Mouse (Mus musculus): ENCODE measurements around the gene Txnrd2.

Gene Txnrd2

GRCm38 (mm10) chr16:18426215-18426791, at the start of gene Txnrd2:
Txnrd2 (plus strand) TSS chr16:18426384.
- DNase-seq, result peak; percentile 74 to 87

- DNase-seq, result peak; percentile 74 to 77
Measured at GRCm38 (mm10) chr16:18377203-18377602, 49.0 kb upstream of the Txnrd2 start.

DNA sequence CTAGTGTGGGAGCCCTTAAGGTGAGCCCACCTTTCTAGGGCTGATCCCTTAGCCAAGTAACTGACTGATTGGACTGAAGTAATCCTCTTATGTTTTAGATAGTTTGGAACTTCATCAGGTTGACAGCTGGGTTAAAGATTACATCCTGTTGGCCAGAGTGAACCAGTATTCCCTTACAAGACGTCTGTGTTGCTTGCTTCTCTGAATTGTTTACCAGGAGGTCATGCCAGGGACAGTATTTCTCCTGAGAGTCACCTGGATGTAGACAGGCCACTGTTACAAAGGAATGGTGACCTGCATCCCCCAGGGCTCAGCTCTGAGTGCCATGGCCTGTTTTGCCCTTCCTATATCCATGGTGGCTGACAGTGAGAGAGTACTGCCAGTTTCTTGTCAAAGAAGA, 47.7 kb upstream of the Txnrd2 start:
- peak in 1 of 2 experiments; percentile 62 for DNase-seq

DNA sequence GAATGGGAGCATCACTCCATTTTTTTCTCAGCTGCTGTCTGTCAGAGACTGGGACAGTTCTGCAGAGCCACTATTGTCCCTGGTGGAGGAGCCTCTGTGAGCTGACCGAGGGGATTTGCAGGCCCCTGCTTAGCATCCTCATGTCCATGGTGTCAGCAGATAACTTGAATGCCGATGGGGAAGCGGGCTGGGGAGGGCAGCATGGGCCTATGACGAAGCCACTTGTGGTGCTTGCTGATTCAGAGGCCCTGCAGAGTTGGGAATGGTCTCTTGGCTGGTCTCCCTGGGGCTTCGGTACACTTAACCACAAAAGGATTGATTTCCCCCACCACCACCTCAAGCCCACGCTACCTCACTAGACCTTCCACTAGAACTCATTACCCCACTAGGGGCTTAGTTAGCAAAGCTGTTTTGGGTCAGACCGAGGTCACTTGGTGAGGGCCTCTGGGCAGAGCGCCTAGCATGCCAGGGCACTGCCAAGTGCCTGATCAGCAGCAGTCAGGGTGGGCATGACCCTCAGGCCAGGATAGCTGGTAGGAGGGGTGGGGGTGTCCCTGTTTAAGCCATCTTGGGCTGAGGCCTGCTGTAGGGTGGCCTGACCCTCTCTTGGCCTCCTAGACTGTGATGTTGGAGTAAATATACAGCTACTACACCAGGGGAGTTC, 46.7 kb upstream of the Txnrd2 start:
- DNase-seq, result peak; percentile 65 to 68

DNA sequence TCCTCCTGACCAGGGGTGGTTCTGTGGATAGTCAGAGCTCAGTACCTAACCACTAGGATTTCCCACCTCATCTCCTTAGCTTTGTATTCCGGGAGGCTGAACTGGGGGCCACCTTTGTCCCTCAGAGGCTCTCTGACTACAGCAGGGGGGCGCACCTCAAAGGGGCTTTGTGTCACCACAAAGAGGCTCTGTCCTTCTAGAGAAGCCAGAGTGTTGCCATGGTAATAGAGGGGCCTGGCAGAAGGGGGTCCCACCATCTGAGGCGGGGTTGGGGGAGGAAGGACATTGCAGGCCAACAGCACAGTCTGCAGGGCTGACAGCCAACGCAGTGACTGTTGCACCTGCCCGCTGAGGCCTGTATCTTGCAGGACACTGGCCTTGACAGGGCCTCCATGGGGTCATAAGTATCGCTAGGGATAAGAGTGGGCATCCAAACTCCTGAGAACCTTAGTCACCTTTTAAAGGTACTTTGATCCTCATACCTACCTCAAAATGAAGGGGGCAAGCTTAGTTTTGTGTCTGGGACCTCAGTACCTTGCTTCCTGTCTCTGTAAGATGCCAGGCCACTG, 45.6 kb upstream of the Txnrd2 start:
- no peak for DNase-seq

DNA sequence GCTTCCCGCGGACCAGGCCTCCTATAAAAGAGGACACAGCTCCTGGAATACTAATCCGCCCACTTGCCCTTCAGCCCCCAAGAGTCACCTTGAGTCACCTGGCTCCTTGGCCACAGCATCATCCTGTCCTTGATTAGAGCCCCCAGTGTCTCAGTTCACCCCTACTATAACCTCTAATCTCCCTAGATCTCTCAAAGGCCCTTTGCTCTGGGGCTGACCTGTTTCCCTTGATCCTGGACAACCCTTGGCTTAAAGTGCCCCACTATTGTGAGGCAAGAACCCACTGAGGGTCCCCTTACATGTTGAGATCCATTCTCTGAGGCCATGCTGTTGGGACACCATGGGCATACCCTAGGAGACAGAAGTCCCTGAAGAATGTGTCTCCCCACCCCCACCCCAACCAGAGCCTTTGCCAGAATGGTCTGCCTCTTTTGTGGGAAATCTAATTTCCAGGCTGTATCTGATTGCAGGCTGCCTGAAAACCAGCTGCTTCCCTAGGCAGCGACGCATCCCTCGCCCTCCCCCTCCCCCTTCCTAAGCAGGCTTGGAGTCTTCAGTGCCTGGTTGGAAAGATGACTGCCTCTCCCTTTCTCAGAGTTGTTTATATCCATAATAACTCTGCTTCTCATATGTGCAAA, 44.4 kb upstream of the Txnrd2 start:
- peak in 1 of 2 experiments; percentile 14 for DNase-seq

- peak; percentile 56 to 57 for DNase-seq
Measured at GRCm38 (mm10) chr16:18383045-18383726, 43.0 kb upstream of the Txnrd2 start.

GRCm38 (mm10) chr16:18383756-18384155, 42.4 kb upstream of the Txnrd2 start:
- DNase-seq, result peak; percentile 59 to 81

DNA sequence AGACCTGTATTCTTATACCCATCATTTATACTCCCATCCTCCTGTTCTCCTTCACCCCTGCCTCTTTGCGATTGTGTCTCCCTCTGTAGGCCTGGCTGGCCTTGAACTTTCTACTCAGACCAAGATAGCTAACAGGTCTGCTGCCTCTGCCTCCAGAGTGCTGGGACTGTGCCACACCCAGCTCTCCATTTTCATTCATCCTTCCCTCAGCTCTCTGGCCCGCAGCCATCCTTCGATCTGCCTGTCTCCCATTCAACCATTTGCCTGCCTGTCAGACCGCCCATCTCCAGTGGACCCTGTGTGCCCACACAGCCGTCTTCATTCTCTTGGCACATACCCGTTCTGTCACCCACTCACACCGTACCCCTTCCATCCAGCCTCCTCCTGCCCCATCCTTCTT, 42.0 kb upstream of the Txnrd2 start:
- peak in 1 of 2 experiments; percentile 24 for DNase-seq

- peak in 1 of 2 experiments; percentile 1 for DNase-seq
Measured at GRCm38 (mm10) chr16:18384659-18385058, 41.5 kb upstream of the Txnrd2 start.

DNA sequence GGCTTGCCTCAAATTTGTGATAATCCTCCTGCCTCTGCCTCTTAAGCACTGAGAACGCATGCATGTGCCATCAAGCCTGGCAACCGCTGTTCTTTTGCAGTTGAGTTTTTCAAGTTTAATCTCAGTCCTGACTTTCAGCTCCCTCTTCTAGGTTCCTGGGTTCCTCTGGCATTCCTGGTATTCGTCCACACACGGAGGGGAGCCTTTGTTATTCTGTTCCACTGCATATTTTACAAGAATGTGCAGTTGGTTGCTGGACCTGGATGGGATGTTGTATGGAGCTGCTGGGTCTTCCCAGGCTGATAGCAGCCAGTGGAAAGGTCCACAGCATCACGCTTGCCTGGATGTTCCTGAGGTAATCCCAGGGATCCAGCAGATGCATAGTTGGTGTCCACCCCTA, 40.8 kb upstream of the Txnrd2 start:
- no peak for DNase-seq

DNA sequence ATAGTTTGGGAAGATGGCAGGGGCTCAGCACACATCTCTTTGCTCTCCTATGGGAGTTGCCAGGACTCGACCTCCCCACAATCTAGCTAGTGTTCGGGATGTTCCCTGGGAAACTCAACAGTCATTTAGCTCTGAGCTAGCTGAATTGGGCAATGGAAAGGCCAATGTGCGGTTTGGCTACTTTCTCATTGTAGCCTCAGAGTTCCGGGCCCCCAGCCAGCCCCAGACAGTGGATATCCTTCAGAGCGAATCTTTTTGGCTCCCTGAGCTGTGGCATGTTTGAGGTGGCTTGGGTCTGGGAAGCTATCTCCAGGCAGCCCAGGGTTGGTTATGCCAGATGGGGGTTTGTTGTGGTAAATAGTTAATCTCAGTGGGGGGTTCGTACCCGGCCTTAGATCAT, 39.7 kb upstream of the Txnrd2 start:
- DNase-seq, result peak; percentile 45 to 55

- DNase-seq, result peak in 1 of 2 experiments; percentile 2
Measured at GRCm38 (mm10) chr16:18386972-18387371, 39.2 kb upstream of the Txnrd2 start.

- DNase-seq, result peak in 1 of 2 experiments; percentile 12
Measured at GRCm38 (mm10) chr16:18387704-18388582, 38.2 kb upstream of the Txnrd2 start.

DNA sequence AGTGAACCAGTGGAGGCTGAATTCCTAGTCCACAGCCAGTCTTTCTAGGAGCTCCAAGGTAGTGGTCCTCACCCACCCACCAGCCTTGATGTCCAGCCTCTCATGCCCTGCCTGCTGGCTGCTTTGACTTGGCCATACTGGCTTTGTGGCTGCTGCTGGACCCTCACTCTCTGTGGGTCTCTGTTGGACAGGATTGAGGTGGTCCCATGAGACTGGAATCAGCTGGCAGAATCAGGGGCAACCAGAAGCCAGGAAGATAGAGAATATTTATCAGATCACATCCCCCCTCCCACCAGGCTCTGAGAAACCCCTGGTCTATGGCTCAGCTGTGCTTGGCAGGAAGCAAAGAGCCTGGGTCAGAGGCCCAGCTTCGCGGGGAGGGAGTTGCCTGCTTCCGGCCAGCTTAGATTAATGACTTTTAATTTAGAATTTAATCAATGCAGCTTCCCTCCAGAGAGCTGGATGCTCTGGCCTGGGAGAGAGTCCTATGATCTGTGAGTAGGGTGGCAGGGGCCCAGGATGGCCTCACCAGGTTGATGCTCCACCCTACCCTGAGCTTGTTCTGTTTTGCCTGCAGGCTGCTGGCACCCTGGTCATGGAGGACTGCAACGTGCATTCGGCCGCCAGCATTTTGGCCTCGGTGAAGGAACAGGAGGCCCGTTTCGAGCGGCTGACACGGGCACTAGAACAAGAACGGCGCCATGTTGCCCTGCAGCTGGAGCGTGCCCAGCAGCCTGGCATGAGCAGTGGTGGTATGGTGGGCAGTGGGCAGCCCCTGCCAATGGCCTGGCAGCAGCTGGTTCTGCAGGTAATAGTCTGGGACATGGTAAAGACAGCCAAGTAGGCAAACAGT, 37.4 kb upstream of the Txnrd2 start:
- peak in 1 of 2 experiments; percentile 39 for DNase-seq

GRCm38 (mm10) chr16:18390399-18390798, 35.8 kb upstream of the Txnrd2 start:
- DNase-seq, result peak in 1 of 2 experiments; percentile 0

GRCm38 (mm10) chr16:18391127-18391526, 35.1 kb upstream of the Txnrd2 start:
- peak; percentile 82 to 86 for DNase-seq

DNA sequence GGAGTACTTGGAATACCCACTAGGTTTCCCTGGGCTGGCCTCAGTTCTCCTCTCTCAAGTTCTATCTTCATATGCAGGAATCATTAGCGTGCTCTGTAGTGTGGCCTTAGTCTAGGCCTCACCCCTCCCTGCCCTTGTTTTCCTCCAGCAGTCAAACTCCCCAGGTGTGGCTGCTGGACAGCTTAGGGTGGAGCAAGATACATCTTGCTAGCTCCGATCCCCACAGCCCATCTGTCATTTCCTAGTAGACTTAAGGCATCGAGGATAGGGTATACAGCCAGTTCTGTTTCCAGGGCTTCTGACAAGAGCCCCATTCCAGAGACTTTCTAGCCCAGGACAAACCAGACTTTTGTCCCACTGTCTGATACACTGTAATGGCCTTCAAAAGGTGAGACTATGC, 34.5 kb upstream of the Txnrd2 start:
- no peak for DNase-seq

DNA sequence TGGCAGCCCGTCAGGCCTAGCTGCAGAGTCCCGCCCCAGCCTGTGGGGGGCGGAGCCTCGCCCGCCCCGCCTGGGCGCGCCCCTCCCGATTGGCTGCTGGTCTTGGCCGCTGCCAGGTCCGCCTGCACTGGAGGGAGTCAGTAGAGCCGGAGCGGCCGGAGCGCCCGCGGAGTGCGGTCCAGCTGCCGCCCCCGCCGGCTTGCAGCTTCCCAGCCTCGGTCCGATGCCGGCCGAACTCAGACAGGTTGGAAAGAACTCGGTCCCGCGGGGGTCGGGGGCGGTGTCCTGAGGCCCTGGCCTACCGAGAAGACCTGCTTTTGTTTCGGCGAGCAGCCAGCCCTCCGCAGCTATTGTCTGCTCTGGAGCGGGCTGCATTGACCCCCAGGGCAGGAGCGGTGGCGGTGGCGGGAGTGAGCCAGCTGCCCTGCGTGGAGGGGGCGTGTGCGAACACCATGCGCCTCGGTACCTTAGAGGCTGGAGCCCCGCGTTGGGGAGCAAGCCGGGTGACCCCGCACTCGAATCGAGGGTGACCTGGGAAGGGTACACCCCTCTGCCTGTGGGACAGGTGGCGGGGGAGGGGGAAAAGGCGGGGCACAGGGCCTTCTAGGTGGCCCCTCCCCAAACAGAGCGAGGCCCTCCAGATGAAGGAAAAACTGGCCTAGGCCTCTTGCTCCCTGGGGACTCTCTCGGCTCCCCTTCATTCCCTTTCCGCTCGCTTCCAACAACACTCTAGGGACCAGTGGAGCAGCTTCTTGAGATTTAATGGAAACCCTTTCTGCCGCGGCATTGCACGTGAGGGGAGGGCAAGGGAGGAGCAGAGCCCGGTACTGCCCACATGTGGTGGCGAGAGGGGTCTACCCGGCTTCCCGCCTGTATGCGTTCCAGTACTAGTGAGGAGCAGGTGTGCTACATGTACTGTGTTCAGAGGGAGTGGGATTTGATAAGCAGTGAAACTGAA, 33.4 kb upstream of the Txnrd2 start:
- DNase-seq, result peak; percentile 91 to 94

- no peak for DNase-seq
Measured at GRCm38 (mm10) chr16:18393595-18393994, 32.6 kb upstream of the Txnrd2 start.

Data from kidney, postnatal 36 days (tissue).